Mouse (Mus musculus) thymus, adult 2 months (tissue): ENCODE measurements around the gene Agmo.

ENCODE experiments used
- CTCF ChIP-seq: fragments of 200-500 bp; IDR thresholded peaks from 2 replicates; pipeline ENCODE4 v1.5.1; 2012; ENCODE audit warnings: mild to moderate bottlenecking, control low read depth, low read length, moderate library complexity, borderline replicate concordance; ENCODE audit not compliant: control insufficient read depth, poor library complexity, insufficient read depth; ENCODE audit errors: extremely low read depth
- POLR2A ChIP-seq: fragments of 200-500 bp; IDR thresholded peaks from 2 replicates; pipeline ENCODE4 v1.6.1; 2012; ENCODE audit warnings: mild to moderate bottlenecking, low read length, control low read depth, moderate library complexity; ENCODE audit not compliant: control insufficient read depth, poor library complexity, insufficient read depth; ENCODE audit errors: extremely low read depth

GRCm38 (mm10) chr12:37274658-37275019 lies 33.2 kb downstream of the Agmo start:
- TF ChIP-seq CTCF, result no peak
- no peak for TF ChIP-seq POLR2A
